Mouse (Mus musculus) olfactory bulb, adult 2 months (tissue): ENCODE measurements around the gene Cdk17.

Experiments
- CTCF ChIP-seq: fragments of 200-500 bp; IDR thresholded peaks from 2 replicates; pipeline ENCODE4 v1.5.1; 2012; ENCODE audit warnings: low read depth, mild to moderate bottlenecking, low read length, moderate library complexity; ENCODE audit not compliant: insufficient read depth
- POLR2A ChIP-seq: fragments of 200-500 bp; IDR thresholded peaks from 2 replicates; pipeline ENCODE4 v1.6.1; 2012; ENCODE audit warnings: mild to moderate bottlenecking, low read depth, low read length, moderate library complexity; ENCODE audit not compliant: insufficient read depth

GRCm38 (mm10) chr10:93145088-93145487, 15.6 kb upstream of the Cdk17 start:
- TF ChIP-seq POLR2A: no peak
- no peak for TF ChIP-seq CTCF
